Mouse (Mus musculus) testis, adult 2 months (tissue): ENCODE measurements around the gene Tmem41b.

Experiments used
- CTCF ChIP-seq: fragments of 200-500 bp; IDR thresholded peaks from 2 replicates; pipeline ENCODE4 v1.5.1; 2012; ENCODE audit warnings: low read depth, mild to moderate bottlenecking, inconsistent platforms, low read length, moderate library complexity; ENCODE audit not compliant: control insufficient read depth, insufficient read depth, insufficient replicate concordance
- POLR2A ChIP-seq: fragments of 200-500 bp; IDR thresholded peaks from 2 replicates; pipeline ENCODE4 v1.6.1; 2012; ENCODE audit warnings: low read depth, mild to moderate bottlenecking, inconsistent platforms, low read length, moderate library complexity; ENCODE audit not compliant: control insufficient read depth

GRCm38 (mm10) chr7:109958843-109959715, 27.6 kb downstream of the Tmem41b start:
- TF ChIP-seq CTCF (no peak), POLR2A (no peak)
